Mouse (Mus musculus): Measurements from ENCODE around the gene Ankrd27.
A peak's percentile ranks its signal among the peaks of the same experiment; 100 is the strongest.

Ankrd27 gene

GRCm38 (mm10) chr7:35584068-35584785 lies 1.8 kb upstream of the Ankrd27 start:
- DNase-seq (ENCODE audit: low spot score), result no peak

DNA sequence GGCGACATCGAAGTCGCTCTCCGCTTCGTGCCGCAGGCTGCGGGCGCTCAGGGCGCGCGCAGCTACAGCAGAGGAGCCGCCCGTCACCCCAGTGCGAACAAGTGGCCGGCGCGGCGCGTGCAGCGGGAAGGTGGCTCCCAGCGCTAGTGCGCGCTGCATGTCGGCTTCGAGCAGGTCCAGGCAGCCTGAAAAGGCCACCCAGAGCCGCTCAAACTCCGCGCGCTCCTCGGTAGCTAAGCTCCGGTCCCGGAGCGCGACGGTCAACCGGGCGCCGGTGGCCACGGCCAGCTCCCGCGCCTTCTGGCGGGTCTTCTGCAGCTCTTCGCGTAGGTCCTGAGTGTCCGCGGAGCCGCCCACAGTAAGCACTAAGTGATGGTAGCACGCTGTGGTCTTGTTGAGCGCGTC lies 1.3 kb upstream of the Ankrd27 start:
- no peak for DNase-seq (ENCODE audit: low spot score)

GRCm38 (mm10) chr7:35585191-35586054 lies 621 bp upstream of the Ankrd27 start, which contains the start of gene Rgs9bp:
TSS of gene Rgs9bp (minus strand) at chr7:35585582.
- DNase-seq (ENCODE audit: low spot score), result peak; percentile 19

DNA sequence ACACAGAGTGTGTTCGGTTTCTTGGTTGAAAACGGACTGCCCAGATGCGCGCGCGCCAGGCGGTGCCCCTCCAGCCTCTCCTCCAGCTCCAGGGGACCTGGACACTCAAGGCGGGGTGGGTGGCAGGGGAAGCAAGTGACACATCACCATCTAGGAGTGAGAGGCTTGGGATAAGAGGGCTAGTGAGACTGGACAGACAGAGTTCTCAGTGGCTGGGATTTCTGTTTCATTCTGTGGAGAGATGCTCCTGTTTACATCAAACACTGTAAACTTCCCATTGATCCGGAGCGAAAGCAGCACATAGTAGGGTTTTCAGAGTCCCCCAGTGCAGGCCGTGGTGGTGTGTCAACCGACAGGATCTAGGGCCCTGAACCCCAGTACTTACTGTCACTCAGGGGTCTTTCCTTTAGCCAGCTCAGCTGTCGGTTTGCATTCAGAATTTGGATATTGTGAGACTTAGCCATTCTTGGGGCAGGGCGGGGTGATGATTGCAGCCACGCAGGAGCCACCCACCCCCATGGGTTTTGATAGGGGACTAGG lies 932 bp downstream of the Ankrd27 start:
- DNase-seq (ENCODE audit: low spot score), result no peak

GRCm38 (mm10) chr7:35587728-35588127 lies 1.7 kb downstream of the Ankrd27 start:
- no peak for DNase-seq (ENCODE audit: low spot score)

DNA sequence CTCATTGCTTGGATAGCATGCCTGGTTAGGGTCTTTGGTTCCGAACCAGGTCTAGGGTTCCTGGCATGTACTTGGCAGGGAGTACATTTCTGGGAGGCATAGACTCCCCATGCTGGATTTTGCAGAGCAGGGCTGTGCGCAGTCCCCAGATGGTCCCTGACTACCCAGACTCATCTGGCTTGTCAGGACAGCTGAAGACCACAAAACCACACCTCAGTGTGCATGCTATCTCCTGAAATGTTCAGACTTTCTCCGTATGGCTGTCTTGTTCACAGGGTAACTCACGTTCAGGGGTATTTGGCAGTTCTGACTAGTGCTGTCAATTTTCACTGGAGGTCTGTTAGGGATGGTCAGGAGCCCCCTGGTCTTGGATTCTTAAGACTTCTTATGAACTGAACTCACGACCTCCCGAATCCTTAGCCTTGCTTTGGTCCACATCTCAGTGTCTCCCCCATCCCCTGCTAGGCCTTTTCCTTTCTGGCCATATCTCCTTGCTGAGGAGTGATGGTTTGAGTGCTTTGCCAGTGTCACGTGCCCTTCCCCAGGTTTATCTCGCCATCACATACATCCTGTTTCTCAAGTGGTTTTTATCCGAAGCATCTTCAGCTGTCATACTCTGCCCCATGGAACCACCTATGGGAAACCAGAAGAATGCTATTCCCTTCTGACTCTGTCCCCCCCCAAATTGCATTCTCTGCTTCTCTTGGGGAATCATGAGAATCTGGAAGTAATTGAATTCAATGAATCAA lies 2.8 kb downstream of the Ankrd27 start:
- DNase-seq (ENCODE audit: low spot score), result no peak

DNA sequence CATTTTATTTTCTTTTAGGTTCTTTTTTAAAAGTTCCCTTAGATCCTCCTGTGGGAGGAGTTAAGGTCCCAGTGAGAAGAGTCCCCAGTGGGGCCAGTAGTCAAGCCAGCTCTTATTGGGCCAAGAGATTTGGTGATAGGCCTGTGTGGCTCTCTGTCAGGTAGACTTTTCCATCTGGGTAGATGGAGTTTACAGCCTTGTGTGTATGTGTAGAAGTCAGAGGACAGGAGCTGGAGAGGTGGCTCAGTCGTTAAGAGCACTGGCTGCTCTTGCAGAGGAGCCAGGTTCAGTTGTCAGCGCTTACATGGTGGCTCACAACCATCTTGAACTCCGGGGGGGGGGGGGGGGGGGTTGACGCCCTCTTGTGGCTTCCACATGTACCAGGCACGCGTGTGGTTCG lies 3.4 kb downstream of the Ankrd27 start:
- DNase-seq (ENCODE audit: low spot score), result no peak

DNA sequence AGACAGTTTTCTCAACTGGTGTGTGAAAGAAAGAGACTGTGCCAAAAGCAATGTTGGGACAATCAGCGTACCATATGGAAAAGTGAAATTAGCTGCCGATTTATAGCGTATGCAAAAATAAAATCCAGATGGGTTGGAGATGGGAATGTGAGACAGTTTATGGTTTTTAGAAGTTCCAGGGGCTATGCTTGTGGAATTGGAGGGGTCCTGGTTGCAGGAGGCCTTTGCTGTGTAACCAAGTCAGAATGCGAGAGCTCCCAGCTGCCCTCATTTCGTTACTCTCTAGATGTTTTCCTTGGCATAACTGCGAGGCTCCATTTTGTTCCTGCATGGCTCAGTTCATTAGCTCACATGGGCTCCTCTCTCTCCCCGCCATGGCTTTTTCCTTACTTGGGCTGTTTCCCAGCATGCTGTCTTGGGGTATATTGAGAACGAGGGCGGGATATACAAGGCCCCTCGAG lies 4.7 kb downstream of the Ankrd27 start:
- no peak for DNase-seq (ENCODE audit: low spot score)

DNA sequence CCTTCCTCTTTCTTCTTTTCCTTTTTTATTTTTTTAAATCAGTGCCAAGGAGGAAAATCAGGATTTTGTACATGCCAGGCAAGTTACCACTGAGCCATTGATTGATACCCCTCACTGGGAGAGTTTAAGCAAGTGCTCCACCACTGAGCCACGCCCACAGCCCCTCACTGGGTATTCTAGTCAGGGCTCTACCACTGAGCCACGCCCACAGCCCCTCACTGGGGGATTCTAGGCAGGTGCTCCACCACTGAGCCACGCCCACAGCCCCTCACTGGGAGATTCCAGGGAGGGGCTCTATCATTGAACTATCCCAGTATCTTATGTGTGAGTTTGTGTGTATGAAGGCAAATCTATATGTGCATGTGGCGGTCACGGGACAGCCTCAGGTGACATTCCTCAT lies 8.3 kb downstream of the Ankrd27 start:
- no peak for DNase-seq (ENCODE audit: low spot score)

GRCm38 (mm10) chr7:35599492-35599891 lies 13.4 kb downstream of the Ankrd27 start:
- DNase-seq (ENCODE audit: low spot score), result no peak

- DNase-seq (ENCODE audit: low spot score), result no peak
Observed at GRCm38 (mm10) chr7:35600031-35600430, 14.0 kb downstream of the Ankrd27 start.

- no peak for DNase-seq (ENCODE audit: low spot score)
Observed at GRCm38 (mm10) chr7:35601106-35601505, 15.1 kb downstream of the Ankrd27 start.

DNA sequence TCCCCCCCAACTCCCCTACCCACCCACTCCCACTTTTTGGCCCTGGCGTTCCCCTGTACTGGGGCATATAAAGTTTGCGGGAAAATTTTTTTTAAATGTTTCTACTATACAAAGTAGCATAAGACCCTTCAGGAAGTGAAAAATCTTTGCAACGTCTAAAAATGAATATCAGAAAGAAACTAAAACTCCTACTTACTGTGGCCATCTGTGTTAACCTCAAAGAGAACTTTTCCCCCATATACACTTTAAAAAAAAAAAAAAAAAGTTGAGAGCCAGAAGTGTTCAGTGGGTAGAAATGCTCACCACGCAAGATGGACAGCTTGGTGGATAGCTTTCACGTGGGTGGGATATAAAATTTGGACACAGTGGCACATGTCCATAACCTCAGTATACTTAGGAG lies 16.7 kb downstream of the Ankrd27 start:
- DNase-seq (ENCODE audit: low spot score), result no peak

GRCm38 (mm10) chr7:35606816-35607215 lies 20.8 kb downstream of the Ankrd27 start:
- no peak for DNase-seq (ENCODE audit: low spot score)

GRCm38 (mm10) chr7:35609245-35609644 lies 23.2 kb downstream of the Ankrd27 start:
- DNase-seq (ENCODE audit: low spot score), result no peak

DNA sequence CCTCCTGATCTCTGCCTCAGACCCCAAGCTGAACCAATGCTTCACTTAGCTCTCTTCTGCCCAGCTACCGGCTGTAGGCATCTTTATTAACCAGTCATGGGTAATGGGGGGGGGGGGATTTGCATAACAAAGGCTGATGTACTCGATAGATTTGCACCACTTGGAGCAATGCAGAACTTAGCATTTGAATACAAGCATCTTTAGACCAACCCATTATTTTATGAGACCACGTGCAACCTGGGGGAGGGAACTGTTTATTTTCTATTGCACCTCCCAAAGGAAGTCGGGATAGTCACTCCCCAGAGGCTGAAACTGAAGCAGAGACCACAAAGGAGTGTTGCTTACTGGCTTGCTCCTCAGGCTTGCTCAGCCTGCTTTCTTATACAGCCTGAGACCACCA lies 31.5 kb downstream of the Ankrd27 start:
- DNase-seq (ENCODE audit: low spot score), result no peak

DNA sequence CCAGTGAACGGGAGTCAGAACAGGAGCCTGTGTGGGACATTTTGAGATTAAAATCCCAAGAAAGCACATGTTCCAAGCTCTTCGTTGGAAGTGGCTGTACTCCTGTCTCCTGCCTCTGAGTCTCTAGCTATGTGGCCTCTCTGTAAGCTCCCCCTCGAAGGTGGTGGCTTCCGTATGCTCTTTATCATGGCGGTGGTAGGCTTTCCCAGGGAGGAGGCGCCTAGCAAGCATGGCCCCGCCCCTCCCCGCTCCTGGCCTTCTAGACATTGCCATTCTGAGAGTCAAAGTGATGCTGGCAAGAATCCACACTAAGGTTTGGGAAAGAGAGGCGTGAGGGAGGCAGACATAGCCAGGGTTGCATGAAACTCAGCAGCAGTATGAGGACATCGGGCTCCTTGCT lies 36.6 kb downstream of the Ankrd27 start:
- no peak for DNase-seq (ENCODE audit: low spot score)

GRCm38 (mm10) chr7:35626038-35626437 lies 40.0 kb downstream of the Ankrd27 start:
- DNase-seq (ENCODE audit: low spot score), result no peak

DNA sequence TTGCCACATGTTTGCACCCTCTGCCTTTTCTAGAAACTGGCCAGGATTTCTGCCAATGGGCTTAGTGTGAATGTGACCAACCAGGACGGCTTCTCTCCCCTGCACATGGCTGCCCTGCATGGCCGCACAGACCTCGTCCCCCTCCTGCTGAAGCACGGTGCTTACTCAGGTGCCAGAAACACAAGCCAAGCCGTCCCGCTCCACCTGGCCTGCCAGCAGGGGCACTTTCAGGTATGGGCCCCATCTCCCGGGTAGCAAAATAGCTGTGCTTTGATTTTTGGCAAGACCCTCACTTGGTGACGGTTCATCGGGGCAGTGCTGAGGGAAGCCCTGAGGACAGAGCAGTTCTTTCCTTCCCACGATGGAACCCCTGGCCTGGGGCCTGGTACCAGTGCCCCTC lies 41.3 kb downstream of the Ankrd27 start:
- DNase-seq (ENCODE audit: low spot score), result no peak

- no peak for DNase-seq (ENCODE audit: low spot score)
Observed at GRCm38 (mm10) chr7:35628496-35628895, 42.5 kb downstream of the Ankrd27 start.

- no peak for DNase-seq (ENCODE audit: low spot score)
Observed at GRCm38 (mm10) chr7:35636229-35636628, 50.2 kb downstream of the Ankrd27 start.

DNA sequence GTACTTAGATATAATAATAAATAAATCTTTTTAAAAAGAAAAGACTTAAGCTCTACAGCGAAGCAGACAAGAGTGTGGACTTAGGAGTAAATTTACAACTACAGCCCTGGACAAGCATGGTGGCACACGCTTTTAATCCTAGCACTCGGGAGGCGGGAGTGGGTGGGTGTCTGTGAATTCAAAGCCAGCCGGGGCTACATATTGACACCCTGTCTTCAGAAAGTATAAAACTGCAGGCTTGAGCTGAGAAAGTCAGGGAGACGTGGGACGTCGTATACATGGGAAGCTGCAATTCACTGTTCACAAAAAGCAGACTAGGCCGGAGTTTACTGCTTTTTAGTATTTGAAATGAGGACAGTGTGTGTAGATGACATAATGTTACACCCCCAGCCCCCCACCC lies 50.8 kb downstream of the Ankrd27 start:
- DNase-seq (ENCODE audit: low spot score), result no peak
